Mouse (Mus musculus) frontal cortex, postnatal 25 days (tissue): Measurements from ENCODE around the gene Mbnl1.

ENCODE experiments used
- DNase-seq, 2 experiments: peaks; one replicate each; pipeline ENCODE4 v3.0.0; 2022; ENCODE audit warnings: low spot score in 2 of 2

Mbnl1 gene

DNA sequence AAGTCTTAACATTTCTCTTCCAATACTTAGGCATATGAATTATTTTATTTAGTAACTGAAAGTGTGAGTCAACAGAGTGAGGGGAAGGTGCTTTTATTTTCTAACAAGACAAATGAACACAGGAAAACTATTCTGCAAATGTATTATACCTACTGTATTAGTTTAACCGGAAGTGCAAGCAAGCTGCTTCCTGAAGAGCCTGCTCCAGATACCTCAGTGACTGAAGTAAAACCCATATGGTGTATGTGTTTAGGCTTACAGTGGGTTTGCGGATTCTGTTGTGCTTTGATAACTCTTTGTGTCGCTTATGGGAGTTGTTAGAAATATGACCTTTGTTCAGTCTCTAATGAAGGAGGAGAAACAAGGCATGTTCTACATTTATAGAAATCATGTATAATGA is 46.7 kb downstream of the Mbnl1 start:
- DNase-seq = no peak

GRCm38 (mm10) chr3:60524127-60524526 is 51.5 kb downstream of the Mbnl1 start:
- no peak for DNase-seq

- DNase-seq = no peak
Measured at GRCm38 (mm10) chr3:60531286-60531685, 58.7 kb downstream of the Mbnl1 start.

DNA sequence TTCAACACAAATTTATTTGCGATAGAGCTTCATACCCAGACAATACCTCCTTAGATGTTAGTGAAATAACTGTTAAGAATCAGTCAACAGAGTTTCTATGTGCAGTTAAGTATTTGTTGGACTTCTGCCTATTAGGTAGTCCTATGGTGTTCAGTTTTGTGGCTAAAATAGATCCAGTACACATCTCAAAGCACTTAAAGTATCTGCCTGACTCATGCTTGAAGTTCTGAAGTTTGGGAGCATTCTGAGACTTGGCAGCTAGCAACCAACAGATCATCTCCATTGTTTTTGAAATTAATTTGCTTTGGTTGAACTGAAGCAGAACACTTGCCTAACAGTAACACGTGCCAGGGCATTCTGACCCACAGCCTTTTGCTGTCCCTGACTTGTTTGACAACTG is 59.2 kb downstream of the Mbnl1 start:
- no peak for DNase-seq

DNA sequence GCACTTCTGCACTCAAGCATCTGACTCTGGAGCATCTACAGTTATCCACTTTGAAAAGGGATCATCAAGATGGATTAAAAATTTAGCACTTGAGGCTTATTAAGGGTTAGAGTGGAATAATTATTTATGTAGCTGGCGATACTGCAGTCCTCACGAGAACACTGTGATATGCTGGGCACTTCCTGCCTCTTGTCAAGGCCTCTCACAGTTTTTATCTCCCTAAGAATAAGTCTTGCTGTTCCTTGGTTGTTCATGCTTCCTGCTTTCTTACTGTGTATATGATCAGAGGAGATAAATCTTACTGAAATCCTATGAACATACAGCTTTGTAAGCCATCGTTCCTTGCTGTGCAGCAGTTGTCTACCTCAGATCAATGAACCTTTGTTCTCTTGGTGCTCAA is 62.6 kb downstream of the Mbnl1 start:
- no peak for DNase-seq

DNA sequence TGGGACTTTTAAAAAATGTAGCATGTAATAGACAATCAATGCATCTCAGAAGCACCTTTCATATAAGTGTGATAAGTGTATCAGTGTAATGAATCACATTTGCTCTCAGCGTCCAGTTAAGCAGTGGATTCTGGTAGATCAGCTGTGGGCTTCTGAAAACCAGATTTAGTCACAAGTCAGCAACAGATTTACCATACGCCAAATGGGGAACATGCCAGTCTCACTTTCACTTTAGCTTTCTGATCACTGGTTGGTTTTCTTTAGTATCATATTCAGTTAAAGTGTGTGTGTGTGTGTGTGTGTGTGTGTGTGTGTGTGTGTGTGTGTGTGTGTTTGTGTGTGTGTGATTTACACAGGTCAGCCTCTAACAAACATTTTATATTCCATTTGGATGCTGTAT is 64.4 kb downstream of the Mbnl1 start:
- DNase-seq = no peak

DNA sequence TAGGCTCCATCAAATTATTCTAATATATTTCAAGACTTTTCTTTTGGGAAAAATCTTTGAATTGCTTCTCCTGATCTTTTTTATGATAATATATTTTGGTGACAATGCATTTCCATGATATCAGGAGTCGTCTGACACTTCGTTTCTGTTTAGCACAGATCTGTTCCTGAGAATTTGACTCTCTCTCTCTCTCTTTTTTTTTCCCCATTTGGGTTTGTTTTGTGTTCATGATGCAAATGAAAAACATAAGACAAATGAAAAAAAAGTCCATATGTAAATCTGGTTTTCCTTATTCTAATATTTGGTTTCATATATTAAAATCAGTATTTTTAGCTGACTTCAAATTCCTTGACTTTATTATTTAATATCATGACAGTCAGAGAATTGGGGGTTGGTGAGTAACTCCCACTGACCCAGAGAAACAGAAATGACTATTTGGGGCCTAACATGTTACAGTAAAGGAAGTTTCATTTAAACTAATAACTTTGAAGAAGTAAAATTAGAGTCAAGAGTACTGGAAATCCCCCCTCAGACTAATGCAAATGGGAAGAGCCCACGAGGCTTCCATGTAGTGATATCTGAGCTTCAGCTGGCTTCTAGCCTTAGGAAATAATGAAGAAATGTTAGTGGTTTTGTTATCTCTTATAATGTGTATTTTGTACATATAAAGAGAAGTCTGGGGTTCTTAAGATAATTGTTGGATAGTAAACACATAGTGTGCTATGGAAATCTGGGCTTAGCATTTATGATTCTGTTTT is 65.8 kb downstream of the Mbnl1 start:
- no peak for DNase-seq

GRCm38 (mm10) chr3:60541121-60541520 is 68.5 kb downstream of the Mbnl1 start:
- no peak for DNase-seq

- no peak for DNase-seq
Measured at GRCm38 (mm10) chr3:60546196-60546595, 73.6 kb downstream of the Mbnl1 start.

GRCm38 (mm10) chr3:60546904-60547303 is 74.3 kb downstream of the Mbnl1 start:
- no peak for DNase-seq

DNA sequence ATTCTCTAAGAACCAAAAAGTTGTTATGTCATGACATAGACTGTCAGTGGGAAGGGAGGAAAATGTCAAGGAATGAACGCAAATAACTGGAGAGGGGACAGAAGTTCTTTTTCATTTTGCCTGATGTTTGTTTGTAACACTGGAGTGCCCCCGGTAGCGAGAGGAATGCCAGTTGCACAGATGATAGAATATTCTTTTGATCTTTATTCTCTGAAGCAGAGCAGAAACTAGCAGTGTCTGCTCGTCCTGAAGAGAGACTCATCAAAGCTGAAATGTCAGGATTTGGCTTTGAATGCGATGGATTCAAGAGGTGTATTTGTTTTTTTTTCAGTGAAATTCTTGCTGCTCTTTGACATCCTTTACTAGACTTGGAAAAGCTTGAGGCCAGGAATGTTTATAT is 77.9 kb downstream of the Mbnl1 start:
- no peak for DNase-seq

DNA sequence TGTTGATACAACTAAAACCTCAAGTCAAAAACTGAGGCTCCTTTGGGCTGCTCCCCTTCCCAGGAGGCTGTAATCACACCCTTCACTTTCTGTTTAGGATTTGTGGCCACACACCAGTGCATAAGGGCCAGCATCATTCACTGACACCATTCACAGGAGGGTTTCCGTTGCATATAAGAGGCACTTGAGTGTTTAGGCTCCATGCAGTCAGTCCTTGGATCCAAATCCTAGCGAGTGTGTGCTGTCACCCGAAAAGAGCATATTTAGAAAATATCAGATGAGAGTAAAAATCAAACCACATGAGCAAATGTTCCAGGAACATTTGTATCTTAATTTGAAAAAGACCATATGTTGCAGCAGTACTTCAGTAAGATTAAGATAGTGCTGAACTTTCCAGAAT is 79.0 kb downstream of the Mbnl1 start:
- DNase-seq = no peak

DNA sequence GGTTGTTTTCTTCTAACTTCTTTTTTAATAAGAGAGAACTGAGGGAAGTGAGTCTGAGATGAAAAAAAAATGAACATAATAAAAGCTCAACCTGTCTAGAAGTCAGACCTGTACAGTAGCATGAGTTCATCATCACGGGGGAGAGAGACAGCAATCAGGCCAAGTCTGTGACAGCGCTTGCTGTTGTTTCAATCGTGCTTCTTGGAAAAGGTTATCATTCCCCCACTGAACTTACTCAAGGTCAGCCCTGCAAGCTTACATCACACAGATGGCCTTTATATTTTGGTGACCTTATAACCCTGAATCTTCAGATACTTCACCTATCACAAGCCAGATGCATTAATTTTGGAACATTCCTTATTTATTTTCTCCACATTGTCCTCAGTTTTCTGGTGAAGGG is 80.4 kb downstream of the Mbnl1 start:
- DNase-seq = no peak

DNA sequence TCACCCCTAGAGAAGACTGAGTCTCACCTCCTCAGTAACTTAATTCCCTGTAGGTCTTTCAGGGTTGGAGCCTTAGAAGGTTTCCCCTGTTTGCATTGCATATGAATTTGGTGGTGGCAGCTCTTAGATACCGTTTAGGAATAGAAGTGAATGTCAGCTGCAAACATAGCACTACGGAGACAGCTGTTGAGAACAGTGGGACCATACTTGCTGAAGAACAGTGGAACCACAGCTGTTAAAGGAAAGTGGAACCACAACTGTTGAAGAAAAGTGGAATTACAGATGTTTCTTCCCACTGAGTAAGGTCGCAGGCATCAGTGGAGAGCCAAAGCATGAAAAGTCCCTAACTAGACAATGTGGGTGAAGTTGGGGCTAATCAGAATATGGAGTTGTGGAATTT is 84.0 kb downstream of the Mbnl1 start:
- DNase-seq = no peak

- no peak for DNase-seq
Measured at GRCm38 (mm10) chr3:60558252-60558862, 85.7 kb downstream of the Mbnl1 start.

GRCm38 (mm10) chr3:60559762-60560161 is 87.1 kb downstream of the Mbnl1 start:
- no peak for DNase-seq

GRCm38 (mm10) chr3:60563529-60564243 is 91.1 kb downstream of the Mbnl1 start:
- no peak for DNase-seq

- no peak for DNase-seq
Measured at GRCm38 (mm10) chr3:60564244-60564643, 91.6 kb downstream of the Mbnl1 start.

DNA sequence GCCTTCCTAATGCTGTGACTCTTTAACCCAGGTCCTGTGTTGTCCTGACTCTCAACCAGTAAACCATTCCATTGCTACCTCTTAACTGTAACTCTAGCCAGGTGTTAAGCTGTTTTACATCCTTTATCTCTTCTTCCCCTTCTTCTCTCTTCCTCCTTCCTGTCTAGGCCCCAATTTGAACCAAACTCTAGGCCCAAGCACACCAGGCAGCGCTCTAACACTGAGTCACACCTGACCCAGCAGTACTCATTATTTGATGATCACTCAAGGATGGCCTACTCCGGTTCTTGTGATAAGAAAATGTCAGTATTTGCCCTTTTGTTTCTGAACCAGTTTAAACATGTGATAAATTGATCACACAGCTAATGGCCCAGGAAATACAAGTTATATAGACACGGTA is 92.6 kb downstream of the Mbnl1 start:
- no peak for DNase-seq

DNA sequence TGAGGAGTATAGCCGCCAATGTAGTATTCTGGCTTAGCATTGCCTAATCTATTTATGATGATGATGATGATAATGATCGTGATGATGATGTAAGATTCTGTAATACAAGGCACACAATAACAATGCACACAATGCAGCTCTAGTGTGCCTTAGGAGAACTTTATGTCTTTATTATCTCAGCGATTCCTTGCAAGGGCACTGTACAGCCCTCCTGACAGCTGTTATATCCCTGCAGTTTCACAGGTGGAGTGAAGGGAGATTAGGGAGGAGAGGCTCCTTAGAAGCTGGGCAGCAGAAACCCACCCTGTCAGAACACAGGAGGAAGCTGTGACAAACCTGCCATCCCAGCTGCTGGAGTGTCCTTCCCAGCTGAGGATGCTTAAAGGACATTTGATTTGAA is 93.3 kb downstream of the Mbnl1 start:
- DNase-seq = no peak

DNA sequence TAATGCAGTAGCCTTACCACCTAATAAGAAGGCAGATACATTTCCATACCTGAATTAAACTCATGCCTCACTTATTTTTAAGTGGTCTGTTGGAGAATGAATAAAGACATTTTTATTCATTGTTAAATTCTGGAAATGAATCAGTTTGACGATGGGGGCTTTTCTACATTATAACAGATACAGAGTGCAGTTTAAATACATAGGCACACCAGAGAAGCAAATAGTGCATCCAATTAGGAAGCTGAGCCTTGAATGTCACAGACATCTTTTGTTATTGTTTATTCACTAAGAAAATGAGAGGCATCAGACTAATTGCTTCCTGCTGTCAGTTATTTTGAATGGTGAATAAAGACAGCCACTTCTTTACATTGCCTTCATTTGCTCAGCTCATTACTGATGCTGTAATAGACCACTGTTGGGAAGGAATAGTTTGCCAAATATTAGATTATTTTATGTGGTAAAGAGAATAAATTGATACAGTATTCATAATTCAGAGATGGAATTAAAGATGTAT is 95.6 kb downstream of the Mbnl1 start:
- no peak for DNase-seq

GRCm38 (mm10) chr3:60568801-60569568 is 96.4 kb downstream of the Mbnl1 start:
- no peak for DNase-seq
